Mouse (Mus musculus): ENCODE data around the gene Rmnd5b.
A peak's percentile ranks its signal among the peaks of the same experiment; 100 is the strongest.

Rmnd5b gene

GRCm38 (mm10) chr11:51588833-51589232, 46.9 kb downstream of the Rmnd5b start:
- no peak for DNase-seq

GRCm38 (mm10) chr11:51587059-51587458, 48.6 kb downstream of the Rmnd5b start:
- DNase-seq: no peak

GRCm38 (mm10) chr11:51586411-51586810, 49.3 kb downstream of the Rmnd5b start:
- no peak for DNase-seq

- no peak for DNase-seq
Measured at GRCm38 (mm10) chr11:51585608-51586252, 50.0 kb downstream of the Rmnd5b start.

- peak; percentile 98 for DNase-seq
Measured at GRCm38 (mm10) chr11:51584431-51585248, 51.1 kb downstream of the Rmnd5b start, which contains the start of gene Phykpl. Phykpl (plus strand) TSS chr11:51584757.

- DNase-seq: no peak
Measured at GRCm38 (mm10) chr11:51584057-51584430, 51.7 kb downstream of the Rmnd5b start.

- DNase-seq: peak; percentile 83
Measured at GRCm38 (mm10) chr11:51582713-51583112, 53.0 kb downstream of the Rmnd5b start.

- no peak for DNase-seq
Measured at GRCm38 (mm10) chr11:51579024-51579423, 56.7 kb downstream of the Rmnd5b start.

GRCm38 (mm10) chr11:51577587-51577986, 58.1 kb downstream of the Rmnd5b start:
- no peak for DNase-seq

GRCm38 (mm10) chr11:51576454-51576853, 59.2 kb downstream of the Rmnd5b start:
- no peak for DNase-seq
